Mouse (Mus musculus): ENCODE measurements around the gene Tcf3. TPM values are rescaled to one million over a fixed set of nuclear protein-coding genes. Genes with fewer than 3 reads are reported as not detected.
A peak's percentile ranks its signal among the peaks of the same experiment; 100 is the strongest.

The Tcf3 gene
- polyA plus RNA-seq, 1 experiment from 2014 or later = 88.9 TPM

- Histone ChIP-seq H3K27me3 (replicated peaks) (no peaks in the 10 kb centered on the region), H3K4me2 (no peak overlapping the region), H3K27ac (no peak overlapping the region), H3K9me3 (no peaks in the 10 kb centered on the region), H3K36me3 (peaks cover 26% of the 10 kb centered on the region), H3K4me3 (replicated peaks) (no peak overlapping the region), H3K4me1 (no peaks in the 10 kb centered on the region), H3K9ac (no peak overlapping the region)
- ATAC-seq (ENCODE audit: insufficient read depth, low FRiP score, low read depth) = no peak
- WGBS = 45% methylated on average over 10 of the region's 10 CpGs
Measured at GRCm38 (mm10) chr10:80377716-80378115, 55.7 kb downstream of the Tcf3 start.

- no peak overlapping the region for H3K4me3 ChIP-seq (replicated peaks)
- ATAC-seq (ENCODE audit: insufficient read depth, low FRiP score, low read depth) = no peak
Measured at GRCm38 (mm10) chr10:80376160-80376559, 57.3 kb downstream of the Tcf3 start.

GRCm38 (mm10) chr10:80374063-80374462 lies 59.4 kb downstream of the Tcf3 start:
- Histone ChIP-seq H3K27me3 (replicated peaks) (no peaks in the 10 kb centered on the region), H3K4me3 (replicated peaks) (no peak overlapping the region), H3K4me1 (no peaks in the 10 kb centered on the region), H3K27ac (no peak overlapping the region), H3K9me3 (no peaks in the 10 kb centered on the region), H3K9ac (no peak overlapping the region), H3K4me2 (no peak overlapping the region), H3K36me3 (no peaks in the 10 kb centered on the region)
- 24% methylated on average over 6 of the region's 6 CpGs for WGBS
- no peak for ATAC-seq (ENCODE audit: insufficient read depth, low FRiP score, low read depth)

More at GRCm38 (mm10) chr10:80376160-80376559, 57.3 kb downstream of the Tcf3 start:
- Histone ChIP-seq H3K27me3 (replicated peaks) (no peaks in the 10 kb centered on the region), H3K4me2 (no peak overlapping the region), H3K27ac (no peak overlapping the region), H3K4me1 (no peaks in the 10 kb centered on the region), H3K9me3 (no peaks in the 10 kb centered on the region), H3K36me3 (peaks cover 11% of the 10 kb centered on the region), H3K9ac (no peak overlapping the region)
- WGBS = 5% methylated on average over 7 of the region's 7 CpGs

- ATAC-seq (ENCODE audit: insufficient read depth, low FRiP score, low read depth) = no peak
- WGBS = 82% methylated on average over 6 of the region's 6 CpGs
- Histone ChIP-seq H3K27me3 (replicated peaks) (no peaks in the 10 kb centered on the region), H3K9me3 (no peaks in the 10 kb centered on the region), H3K9ac (no peak overlapping the region), H3K4me2 (no peak overlapping the region), H3K27ac (no peak overlapping the region), H3K36me3 (no peaks in the 10 kb centered on the region), H3K4me3 (replicated peaks) (no peak overlapping the region), H3K4me1 (no peaks in the 10 kb centered on the region)
Measured at GRCm38 (mm10) chr10:80372706-80373105, 60.7 kb downstream of the Tcf3 start.

- H3K4me2 ChIP-seq = peak overlapping the region; percentile 28
- H3K4me1 ChIP-seq = no peaks in the 10 kb centered on the region
- H3K9me3 ChIP-seq = no peaks in the 10 kb centered on the region
- no peak overlapping the region for H3K27ac ChIP-seq
- WGBS = 49% methylated on average over 9 of the region's 9 CpGs
- no peaks in the 10 kb centered on the region for H3K27me3 ChIP-seq (replicated peaks)
- ATAC-seq (ENCODE audit: insufficient read depth, low FRiP score, low read depth) = no peak
- H3K4me3 ChIP-seq (replicated peaks) = no peak overlapping the region
- H3K9ac ChIP-seq = no peak overlapping the region
- no peaks in the 10 kb centered on the region for H3K36me3 ChIP-seq
Measured at GRCm38 (mm10) chr10:80371983-80372382, 61.5 kb downstream of the Tcf3 start.

GRCm38 (mm10) chr10:80371411-80371966 lies 62.0 kb downstream of the Tcf3 start:
- Histone ChIP-seq H3K9me3 (no peaks in the 10 kb centered on the region), H3K9ac (no peak overlapping the region), H3K27me3 (replicated peaks) (no peaks in the 10 kb centered on the region), H3K4me2 (peak overlapping the region; percentile 28), H3K27ac (no peak overlapping the region), H3K36me3 (no peaks in the 10 kb centered on the region), H3K4me1 (no peaks in the 10 kb centered on the region), H3K4me3 (replicated peaks) (peak overlapping the region; percentile 17; the same call in 1 of the 2 replicates)
- ATAC-seq (ENCODE audit: insufficient read depth, low FRiP score, low read depth) = peak; percentile 44
- WGBS = 4% methylated on average over 12 of the region's 12 CpGs

GRCm38 (mm10) chr10:80369995-80370747 lies 63.3 kb downstream of the Tcf3 start:
- Histone ChIP-seq H3K4me1 (no peaks in the 10 kb centered on the region), H3K36me3 (no peaks in the 10 kb centered on the region), H3K9ac (no peak overlapping the region), H3K9me3 (no peaks in the 10 kb centered on the region), H3K4me2 (no peak overlapping the region), H3K27ac (no peak overlapping the region), H3K27me3 (replicated peaks) (no peaks in the 10 kb centered on the region), H3K4me3 (replicated peaks) (no peak overlapping the region)
- 76% methylated on average over 21 of the region's 21 CpGs for WGBS
- no peak for ATAC-seq (ENCODE audit: insufficient read depth, low FRiP score, low read depth)

GRCm38 (mm10) chr10:80368392-80368791 lies 65.1 kb downstream of the Tcf3 start:
- Histone ChIP-seq H3K4me2 (no peak overlapping the region), H3K4me3 (replicated peaks) (no peak overlapping the region), H3K9ac (no peak overlapping the region), H3K4me1 (no peaks in the 10 kb centered on the region), H3K36me3 (no peaks in the 10 kb centered on the region), H3K9me3 (no peaks in the 10 kb centered on the region), H3K27ac (no peak overlapping the region), H3K27me3 (replicated peaks) (no peaks in the 10 kb centered on the region)
- no peak for ATAC-seq (ENCODE audit: insufficient read depth, low FRiP score, low read depth)
- WGBS = 81% methylated on average over 6 of the region's 6 CpGs

GRCm38 (mm10) chr10:80367954-80368353 lies 65.5 kb downstream of the Tcf3 start:
- no peak overlapping the region for H3K4me2 ChIP-seq
- ATAC-seq (ENCODE audit: insufficient read depth, low FRiP score, low read depth) = no peak
- H3K36me3 ChIP-seq = no peaks in the 10 kb centered on the region
- no peaks in the 10 kb centered on the region for H3K27me3 ChIP-seq (replicated peaks)
- H3K27ac ChIP-seq = no peak overlapping the region
- no peak overlapping the region for H3K9ac ChIP-seq
- H3K4me1 ChIP-seq = no peaks in the 10 kb centered on the region
- no peak overlapping the region for H3K4me3 ChIP-seq (replicated peaks)
- WGBS = 48% methylated on average over 5 of the region's 5 CpGs
- no peaks in the 10 kb centered on the region for H3K9me3 ChIP-seq

GRCm38 (mm10) chr10:80365736-80366135 lies 67.7 kb downstream of the Tcf3 start:
- ATAC-seq (ENCODE audit: insufficient read depth, low FRiP score, low read depth) = no peak
- Histone ChIP-seq H3K9ac (no peak overlapping the region), H3K4me3 (replicated peaks) (no peak overlapping the region), H3K27me3 (replicated peaks) (0 out of 2 replicates have a peak, but pooled peaks cover 3% of the 10 kb centered on the region), H3K27ac (no peak overlapping the region), H3K9me3 (no peaks in the 10 kb centered on the region), H3K4me2 (no peak overlapping the region), H3K36me3 (no peaks in the 10 kb centered on the region), H3K4me1 (no peaks in the 10 kb centered on the region)
- 69% methylated on average over 6 of the region's 6 CpGs for WGBS

- Histone ChIP-seq H3K9ac (no peak overlapping the region), H3K4me3 (replicated peaks) (no peak overlapping the region), H3K4me1 (no peaks in the 10 kb centered on the region), H3K9me3 (no peaks in the 10 kb centered on the region), H3K27ac (no peak overlapping the region), H3K36me3 (no peaks in the 10 kb centered on the region), H3K27me3 (replicated peaks) (peaks cover 15% of the 10 kb centered on the region), H3K4me2 (no peak overlapping the region)
- no peak for ATAC-seq (ENCODE audit: insufficient read depth, low FRiP score, low read depth)
- WGBS = 46% methylated on average over 6 of the region's 6 CpGs
Measured at GRCm38 (mm10) chr10:80363734-80364133, 69.7 kb downstream of the Tcf3 start.

All from stomach, embryonic 15.5 days (tissue).